Mouse (Mus musculus) B cell, adult 2 months (primary cell): ENCODE results near the gene Esf1.
"Not testable (repeated sequence)": the region's sequence is repeated elsewhere in the genome, so short reads cannot be mapped to it uniquely, and the experiment has no call there.

ENCODE experiments used
- DNase-seq, 2 experiments: peaks; one replicate each; pipeline ENCODE4 v3.0.0; 2022

Esf1 gene

GRCm38 (mm10) chr2:140170127-140170802 is at the start of gene Esf1, which contains the start of gene Ndufaf5:
Gene Esf1, minus strand, starts transcription at chr2:140170564.
Gene Ndufaf5, plus strand, starts transcription at chr2:140170649.
- peak; percentile 87 for DNase-seq

DNA sequence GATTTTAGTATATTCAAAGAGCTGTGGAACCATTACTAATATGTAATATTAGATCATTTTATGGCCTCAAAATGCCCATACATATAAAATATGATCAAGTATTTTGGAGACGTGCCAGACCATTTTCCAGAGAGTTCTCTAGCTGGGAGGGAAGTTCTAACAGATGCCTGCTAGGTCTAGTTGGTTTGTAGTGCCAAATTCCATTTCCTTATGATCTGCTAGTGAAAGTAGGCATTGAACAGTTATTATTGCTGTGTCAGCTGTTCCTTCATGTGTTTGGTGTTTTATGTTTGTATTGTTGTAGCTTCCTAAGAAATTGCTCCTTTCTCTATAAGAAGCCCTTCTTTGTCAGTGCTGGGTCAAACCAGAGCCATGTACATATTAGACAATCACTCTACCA is 45.6 kb upstream of the Esf1 start:
- no peak for DNase-seq

GRCm38 (mm10) chr2:140215415-140215814 is 45.1 kb upstream of the Esf1 start:
- DNase-seq, result no peak

- no peak for DNase-seq
Observed at GRCm38 (mm10) chr2:140214519-140215027, 44.2 kb upstream of the Esf1 start.

- no peak for DNase-seq
Observed at GRCm38 (mm10) chr2:140203756-140204155, 33.4 kb upstream of the Esf1 start.

- no peak for DNase-seq
Observed at GRCm38 (mm10) chr2:140202573-140202972, 32.2 kb upstream of the Esf1 start.

DNA sequence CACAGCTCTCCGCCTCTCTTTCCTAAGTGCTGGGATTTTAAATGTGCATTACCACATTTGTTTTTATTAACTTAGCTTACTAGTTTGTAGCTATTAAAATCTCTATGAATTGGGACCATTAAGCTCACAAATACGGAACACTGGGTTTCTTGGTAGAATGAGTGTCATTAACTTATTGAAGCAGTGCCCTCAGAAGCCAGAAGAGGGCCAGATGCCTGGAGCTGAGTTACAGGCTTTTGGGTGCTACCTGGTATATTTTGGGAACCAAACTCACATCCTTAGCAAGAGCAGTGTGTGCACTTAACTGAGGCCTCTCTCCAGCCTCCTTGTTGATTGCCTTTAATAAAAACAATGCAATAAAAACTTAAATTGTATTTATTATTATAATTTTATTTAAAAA is 30.3 kb upstream of the Esf1 start:
- no peak for DNase-seq

DNA sequence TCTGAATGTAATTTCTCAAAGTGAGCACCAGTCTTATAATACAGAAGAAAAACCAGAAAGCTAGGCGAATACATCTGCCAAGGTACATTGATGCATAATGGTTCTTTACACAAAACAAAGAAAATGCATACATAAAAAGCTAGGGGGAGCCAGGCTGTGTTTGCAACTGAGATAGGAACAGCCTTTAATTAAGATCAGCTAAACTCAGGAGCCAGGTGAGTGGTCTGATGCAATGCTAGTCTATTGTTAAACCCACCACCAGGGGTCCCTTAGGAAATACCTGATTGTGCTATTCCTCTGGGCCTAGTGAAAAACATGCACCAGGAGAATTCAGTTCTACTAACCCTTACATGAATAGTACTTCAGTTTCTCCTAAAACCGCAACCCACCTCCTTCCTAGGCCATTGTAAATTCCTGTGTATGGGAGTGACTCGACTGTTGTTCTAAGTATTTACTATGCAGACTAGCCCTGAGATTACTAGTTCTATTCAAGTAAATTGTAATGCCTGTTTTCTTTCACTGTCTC is 15.4 kb upstream of the Esf1 start:
- not testable (repeated sequence) for DNase-seq

- DNase-seq, result peak in 1 of 2 experiments; percentile 7
Observed at GRCm38 (mm10) chr2:140170803-140171553, 614 bp upstream of the Esf1 start.

- DNase-seq, result no peak
Observed at GRCm38 (mm10) chr2:140169057-140169456, 1.3 kb downstream of the Esf1 start.

GRCm38 (mm10) chr2:140163351-140163854 is 7.0 kb downstream of the Esf1 start:
- DNase-seq, result no peak

- no peak for DNase-seq
Observed at GRCm38 (mm10) chr2:140159186-140159730, 11.1 kb downstream of the Esf1 start.

DNA sequence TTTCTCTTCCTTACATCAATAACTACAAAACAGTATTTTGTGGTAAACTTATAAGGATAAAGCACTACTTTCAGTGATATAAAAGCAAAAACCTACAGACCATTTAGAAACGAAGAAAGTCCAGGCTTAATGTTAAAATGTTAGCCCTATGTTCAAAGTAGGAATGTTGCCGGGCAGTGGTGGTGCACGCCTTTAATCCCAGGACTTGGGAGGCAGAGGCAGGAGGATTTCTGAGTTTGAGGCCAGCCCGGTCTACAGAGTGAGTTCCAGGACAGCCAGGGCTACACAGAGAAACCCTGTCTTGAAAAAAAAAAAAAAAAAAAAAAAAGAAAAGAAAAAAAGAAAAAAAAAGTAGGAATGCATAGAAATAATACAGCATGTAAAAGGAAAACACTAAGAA is 18.6 kb downstream of the Esf1 start, which contains the start of gene Gm17374:
Gm17374 (plus strand) TSS at position 301 of the 400 bp plus-strand sequence.
- not testable (repeated sequence) for DNase-seq

GRCm38 (mm10) chr2:140125516-140125915 is 44.8 kb downstream of the Esf1 start:
- DNase-seq, result no peak

DNA sequence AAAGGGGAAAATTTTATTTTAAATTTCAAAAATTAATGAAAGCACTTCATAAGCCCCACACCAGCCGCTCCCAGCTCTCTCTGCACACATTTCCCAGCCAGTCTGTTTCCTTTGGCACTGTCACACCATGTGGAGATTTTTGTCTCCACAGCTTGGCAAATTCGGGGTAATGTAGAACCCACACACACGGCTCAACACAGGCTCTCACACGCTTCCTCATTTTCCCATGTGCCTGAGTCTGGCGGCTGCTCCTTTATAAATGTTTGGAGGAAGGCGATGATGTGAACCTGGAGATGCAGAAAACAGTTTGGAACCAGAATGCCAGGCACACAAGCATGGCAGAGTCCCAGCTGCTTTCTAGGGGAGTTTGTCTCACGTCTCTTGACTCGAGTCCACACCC is 56.5 kb downstream of the Esf1 start:
- no peak for DNase-seq

DNA sequence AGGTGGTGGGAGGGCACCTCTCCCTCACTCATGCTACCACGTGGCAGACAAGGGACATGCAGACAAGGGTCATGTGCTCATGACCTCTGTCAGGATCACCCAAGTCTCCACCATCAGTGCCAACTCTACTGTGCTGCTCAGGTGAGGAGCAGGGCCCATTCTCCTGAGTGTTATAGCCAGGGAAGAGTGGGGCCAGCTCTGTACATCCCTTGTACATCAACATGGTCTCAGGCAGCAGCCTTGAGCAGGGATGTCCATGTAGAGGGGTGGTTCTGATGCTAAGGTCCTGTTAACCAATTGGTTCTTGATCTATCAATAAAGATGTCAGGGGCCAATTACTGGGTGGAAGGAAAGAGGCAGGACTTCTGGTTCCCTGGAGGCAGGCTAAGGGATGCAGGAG is 61.4 kb downstream of the Esf1 start:
- DNase-seq, result no peak

GRCm38 (mm10) chr2:140107641-140108040 is 62.7 kb downstream of the Esf1 start:
- no peak for DNase-seq

DNA sequence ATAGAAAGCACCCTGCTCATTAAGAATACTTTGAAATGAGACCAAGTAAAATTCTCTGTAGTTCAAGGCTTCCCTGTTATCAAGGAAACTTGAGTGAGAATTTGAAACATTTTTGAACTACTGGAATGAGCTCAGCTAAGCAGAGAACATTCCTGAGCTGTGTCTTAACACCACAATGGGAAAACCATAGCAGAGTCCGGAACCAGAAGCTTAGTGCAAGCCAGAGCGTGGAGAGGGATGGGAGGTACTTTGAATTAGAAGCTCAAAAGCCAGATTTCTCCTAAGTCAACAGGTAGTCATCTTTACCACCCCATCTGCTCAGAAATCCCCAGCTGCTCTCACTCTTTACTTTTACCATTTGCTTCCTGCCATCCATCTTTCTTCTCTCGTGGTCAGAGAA is 65.4 kb downstream of the Esf1 start:
- DNase-seq, result no peak

DNA sequence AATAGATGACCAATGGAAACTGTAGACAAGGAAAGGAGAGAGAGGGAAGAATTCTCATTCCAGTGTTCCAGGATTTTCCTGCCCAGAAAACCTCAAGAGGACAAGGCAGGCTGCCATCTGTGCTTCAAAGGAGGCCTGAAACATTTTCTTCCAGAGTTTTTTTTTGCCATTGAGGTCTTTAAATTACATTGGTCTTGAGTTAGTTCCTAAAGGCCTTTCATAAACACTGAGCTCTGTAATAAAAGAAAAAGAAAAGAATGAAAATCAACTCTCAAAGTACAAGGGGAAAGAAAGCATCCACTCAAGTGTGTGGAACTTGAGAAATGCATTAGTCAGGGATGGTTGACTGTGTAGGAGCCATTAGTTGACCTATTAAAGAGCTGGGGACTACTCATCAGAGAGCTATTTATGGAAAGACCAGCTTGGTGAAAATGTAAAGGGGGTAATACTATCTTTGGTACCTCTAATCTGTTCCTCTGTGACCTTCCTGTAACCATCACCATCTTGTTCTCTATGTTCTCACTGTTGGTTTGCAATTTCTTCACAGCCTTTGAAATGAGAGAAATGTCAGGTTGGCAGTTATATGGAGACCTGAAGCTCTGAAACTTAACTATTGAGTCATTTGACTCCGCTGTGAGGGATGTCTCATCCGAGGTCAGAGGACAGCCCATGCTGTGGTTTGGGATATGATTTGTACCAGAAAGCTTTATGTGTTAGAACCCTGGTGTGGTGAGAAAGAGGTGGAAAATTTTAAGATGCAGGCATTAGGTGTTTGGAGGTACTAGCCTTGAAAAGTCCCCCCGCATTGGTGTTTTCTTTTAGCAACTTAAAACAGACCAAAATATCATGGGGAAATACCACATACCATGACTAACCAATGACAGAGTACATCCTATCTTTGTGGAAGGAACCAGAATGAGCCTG is 69.6 kb downstream of the Esf1 start:
- no peak for DNase-seq

DNA sequence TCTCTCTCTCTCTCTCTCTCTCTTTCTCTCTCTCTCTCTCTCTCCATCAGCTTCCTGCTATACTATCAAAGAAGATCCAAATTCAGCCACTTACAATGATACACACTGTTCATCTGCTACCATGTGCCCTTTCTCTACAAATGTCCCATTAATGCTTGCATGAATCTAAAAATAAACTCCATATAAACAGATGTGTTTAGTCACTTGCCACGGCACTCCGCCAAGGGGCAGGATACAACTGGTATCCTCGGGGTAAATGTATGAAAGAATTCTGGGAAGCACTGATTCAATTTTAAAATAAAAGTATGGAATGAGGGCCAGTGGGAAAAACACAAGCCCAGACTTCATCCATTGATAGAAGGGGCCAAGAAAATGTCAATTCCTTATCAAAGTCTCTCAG is 70.4 kb downstream of the Esf1 start:
- DNase-seq, result no peak

- DNase-seq, result no peak
Observed at GRCm38 (mm10) chr2:140097131-140097591, 73.2 kb downstream of the Esf1 start.

GRCm38 (mm10) chr2:140096034-140096433 is 74.3 kb downstream of the Esf1 start:
- DNase-seq, result no peak
